Mouse (Mus musculus) embryo, embryonic 9.5 days (tissue): ENCODE measurements around the gene Pold4.

ENCODE experiments used
- DNase-seq: peaks from one replicate; pipeline ENCODE4 v3.0.0-alpha.2; 2017; ENCODE audit errors: extremely low spot score

The Pold4 gene

DNA sequence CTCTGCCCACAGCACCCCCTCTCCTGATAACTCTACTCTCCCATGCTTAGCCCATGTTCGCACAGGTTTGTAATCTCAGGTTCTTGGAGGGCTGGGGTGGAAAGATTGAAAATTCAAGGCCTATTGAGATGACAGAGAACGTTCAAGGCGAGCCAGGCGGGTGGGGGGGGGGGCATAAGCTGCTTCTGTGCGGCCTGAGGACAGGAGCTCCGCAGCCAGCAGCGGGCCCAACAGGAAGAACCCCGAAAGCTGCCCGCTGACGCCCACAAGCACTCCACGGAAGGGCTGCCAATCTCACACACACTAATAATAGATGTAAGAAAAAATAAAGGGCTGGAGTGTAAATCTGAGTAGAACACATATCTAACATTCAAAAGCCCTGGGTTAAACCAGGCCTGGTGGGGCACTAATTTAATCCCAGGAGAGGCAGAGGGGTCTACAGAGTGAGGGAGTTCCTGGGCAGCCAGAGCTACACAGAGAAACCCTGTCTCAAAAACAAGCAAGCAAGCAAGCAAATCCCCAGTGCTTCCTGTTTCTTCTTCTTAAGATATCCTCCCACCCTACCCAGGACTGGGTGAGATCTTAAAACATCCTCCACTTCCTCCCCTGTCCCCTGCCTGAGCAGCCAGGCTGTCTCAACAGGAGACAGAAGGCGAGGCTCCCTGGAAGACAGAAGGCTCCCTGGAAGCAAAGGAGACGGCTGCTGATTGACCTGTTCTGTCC, 27.9 kb upstream of the Pold4 start:
- no peak for DNase-seq

DNA sequence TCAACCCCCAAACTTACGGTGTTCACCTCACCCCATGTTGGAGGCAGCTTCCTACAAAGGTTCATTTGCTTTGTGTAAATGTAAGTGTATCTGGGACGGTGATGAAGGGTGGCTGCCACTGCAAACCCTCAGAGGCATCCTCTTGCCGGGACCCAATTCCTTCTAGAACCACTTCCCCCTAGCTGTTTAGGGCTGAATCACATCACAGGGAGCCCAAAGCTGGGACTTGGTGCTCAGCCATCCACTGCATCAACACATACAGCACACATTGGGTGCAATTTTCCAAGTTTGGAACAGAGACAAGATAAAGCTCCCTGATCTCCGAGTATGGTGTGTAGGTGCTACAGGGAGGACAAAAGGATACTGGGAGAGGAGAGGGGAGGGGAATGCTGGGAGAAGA, 26.8 kb upstream of the Pold4 start:
- no peak for DNase-seq

DNA sequence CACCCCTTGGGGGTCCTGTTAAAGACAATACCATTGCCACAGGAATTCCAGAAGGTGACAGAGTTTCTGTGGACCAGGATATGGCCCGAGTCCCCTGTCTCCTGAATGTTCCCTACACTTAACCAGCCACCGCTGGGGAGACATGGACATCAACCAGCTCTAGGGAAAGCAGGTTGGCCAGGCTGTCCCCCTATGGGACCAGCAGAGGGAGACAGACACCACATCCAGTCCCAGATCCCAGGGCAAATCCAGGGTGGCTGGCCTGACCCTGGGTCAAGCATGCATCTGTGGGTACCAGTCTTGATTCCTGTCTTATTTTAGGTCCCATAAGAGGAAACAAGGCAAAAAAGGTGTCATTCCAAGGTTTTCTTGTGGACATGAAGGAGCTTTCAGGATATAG, 24.7 kb upstream of the Pold4 start:
- DNase-seq = peak; percentile 79

DNA sequence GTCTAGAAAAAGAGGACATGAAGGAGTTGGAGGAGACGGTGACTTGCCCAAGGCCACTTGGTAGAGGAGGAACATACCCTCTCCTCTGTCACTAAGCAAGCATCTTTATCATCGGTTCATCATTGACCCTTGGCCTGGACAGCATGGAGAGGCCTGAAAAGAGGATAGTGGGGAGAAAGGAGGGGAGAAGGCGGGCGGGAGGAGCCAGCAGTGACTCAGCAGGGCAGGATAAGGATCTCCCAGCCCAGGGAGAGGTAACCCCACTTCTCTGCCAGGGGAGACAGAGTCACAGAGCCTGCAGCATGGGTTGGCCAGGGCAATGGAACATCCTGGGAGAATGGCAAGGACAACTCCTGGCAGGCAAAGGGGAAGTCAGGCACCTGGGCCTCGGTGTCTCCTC, 23.1 kb upstream of the Pold4 start:
- DNase-seq = no peak

DNA sequence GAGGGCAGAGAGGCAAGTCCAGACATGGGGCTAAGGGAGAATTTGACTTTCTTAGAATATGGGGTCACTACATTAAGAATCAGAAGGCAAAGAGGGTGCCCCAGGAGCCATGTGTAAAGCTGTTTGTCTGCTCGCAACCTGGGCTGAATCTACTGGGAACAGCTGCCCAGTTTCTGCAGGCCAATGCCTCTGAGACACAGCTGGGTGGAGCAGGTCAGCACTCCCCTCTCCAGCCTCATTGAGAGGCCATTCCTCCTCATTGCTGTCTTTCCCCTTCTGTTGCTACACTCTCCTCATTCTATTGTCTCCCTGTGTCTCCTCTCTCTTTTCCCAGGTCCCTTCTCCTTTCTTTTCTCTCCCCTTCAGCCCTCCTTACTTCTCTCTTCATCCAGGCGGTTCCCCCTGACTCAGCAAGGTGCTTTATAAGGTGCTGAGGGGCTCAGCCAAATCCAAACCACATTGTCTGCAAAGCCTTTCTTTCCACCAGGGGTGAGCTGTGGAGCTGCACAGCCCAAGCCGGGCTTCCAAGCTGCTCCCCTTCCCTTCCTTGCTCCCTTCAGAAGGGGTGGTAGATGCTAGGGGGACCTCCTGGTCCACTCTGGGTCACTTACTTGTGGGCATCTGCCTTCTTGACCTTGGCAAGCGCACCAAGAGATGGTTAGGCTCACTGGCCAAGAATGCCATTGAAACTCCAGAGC, 19.7 kb upstream of the Pold4 start:
- no peak for DNase-seq

DNA sequence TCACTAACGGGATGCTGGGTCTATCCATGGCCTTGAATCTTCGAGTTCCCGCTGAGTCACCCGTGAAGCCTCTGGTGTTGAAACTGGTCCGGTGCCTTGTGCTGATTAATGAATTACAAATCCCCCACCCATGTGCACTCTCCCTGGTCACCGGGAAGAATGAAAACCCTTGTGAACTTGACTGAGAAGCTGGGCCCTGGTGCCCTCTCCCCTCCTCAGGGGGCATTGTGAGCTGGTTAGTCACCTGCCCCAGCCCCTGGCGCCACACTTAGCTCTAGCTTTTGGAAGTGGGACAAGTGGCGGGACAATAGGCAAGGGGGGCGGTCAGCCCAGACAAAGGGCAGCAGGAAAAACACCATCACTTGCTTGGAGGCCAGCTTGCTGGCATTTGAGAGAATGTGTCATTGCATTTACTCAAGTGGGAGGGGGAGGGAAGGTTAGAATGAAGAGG, 18.1 kb upstream of the Pold4 start:
- no peak for DNase-seq

DNA sequence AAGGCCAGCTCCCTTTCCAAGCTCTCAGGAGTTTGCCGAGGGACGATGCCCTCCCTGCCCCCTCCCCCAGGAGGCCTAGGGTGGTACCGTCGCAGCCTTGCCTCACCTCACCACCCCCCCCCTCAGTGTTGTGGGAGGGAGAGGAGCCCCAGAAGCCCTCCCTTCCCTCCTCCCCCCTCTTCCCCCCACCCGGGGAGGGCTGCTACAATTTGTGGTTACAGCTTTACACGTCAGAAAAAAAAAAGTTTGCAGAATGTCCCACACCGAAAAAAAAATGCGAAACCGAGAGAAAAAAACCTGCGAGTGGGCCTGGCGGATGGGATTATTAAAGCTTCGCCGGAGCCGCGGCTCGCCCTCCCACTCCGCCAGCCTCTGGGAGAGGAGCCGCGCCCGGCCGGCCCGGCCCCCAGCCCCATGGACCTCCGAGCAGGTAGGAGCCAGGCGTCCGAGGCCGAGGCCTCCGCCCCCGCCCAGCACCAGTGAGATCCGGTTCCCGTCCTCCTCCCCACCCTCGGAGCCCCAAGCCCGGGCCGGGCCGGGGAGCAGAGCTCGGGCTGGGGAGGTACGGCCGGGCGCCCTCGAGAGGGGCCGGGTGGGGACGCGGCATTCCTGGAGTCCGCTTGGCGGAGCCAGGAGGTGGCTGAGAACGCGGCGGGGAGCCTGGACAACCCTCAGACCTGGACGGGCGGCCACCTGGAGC, 17.5 kb upstream of the Pold4 start, which contains the start of the genes Clcf1 and AC109138.7:
TSS of gene Clcf1 (plus strand) at position 168 of the 700 bp plus-strand sequence.
TSS of gene AC109138.7 (plus strand) at position 287 of the 700 bp plus-strand sequence.
- no peak for DNase-seq

DNA sequence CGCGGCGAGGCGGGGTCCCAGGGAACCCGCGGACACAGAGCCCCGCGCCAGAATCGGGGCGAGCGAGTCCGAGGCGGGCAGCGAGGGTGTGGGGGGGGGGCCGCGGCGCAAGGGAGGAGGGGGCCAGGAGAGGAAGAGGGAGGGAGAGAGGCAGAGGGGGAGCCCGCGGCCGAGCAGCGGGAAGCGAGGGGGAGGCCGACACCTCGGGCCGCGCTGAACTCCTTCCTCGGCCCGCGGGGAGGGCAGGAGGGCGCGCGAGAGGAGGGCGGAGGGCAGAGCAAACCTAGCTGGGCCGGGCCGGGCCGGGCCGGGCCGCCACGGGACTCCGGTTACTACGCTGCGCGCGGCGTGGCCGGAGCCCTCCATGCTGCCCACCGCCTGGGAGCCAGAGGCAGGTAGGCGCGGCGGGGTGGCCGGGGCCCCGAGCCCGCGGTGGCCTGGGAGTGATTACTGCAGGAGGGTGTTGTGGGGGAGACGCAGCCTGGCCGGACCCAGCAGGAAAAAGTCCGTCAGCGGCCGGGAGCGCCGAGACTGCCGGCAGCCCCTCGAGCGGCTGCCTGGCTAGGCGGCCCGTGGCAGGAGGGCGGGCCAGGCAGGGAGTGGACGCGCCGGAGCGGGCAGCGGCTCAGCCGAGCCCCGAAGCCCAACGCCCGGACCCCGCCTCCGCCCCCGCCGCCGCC, 16.8 kb upstream of the Pold4 start:
- DNase-seq = peak; percentile 66

DNA sequence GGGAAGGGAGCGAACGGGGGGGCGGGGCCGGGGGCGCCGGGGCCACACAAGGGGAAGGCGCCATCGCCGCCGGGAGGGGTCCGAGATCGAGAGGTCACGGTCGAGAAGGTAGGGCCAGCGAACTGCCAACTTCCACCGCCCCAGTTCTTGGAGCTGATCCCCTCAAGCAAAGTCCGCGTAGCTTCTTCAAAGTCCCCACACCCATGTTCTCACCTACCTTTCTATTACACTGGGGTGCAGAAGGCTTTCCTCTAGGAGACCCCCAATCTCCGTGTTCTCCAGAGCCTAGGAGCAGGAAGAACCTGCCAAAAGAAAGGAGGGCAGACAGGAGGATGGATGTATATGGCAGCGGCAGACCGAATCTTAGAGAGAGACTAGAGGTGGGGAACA, 16.3 kb upstream of the Pold4 start:
- no peak for DNase-seq

DNA sequence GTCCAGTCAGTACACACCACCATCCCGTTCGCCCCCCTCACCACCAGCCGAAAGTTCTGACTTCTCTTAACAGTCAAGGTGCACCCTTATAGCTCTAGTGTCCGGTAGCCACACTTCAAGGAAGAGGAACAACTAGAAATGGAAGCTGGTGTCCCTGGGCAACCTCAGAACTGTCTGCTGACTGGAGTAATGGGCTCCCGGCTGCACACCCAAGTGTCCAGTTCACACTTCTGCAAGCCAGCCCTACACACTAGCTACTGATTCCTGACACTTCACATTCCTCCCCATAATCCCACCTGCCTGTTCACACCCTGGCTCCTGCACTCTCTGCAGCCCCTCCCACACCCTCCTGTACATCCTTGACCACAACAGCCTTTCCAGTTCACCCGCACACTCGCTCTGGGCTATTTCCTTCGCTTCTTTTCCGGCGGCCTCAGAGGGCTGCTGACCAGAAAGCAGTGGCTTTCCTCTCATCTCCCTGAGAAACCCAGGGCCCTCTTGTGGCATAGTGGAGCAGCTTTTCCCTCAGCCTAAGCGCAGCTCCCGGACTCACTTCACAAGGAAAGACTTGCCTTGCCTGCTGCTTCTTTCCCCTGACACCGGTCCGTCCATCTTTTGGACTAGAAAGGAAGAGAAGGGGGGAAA, 15.5 kb upstream of the Pold4 start:
- DNase-seq = peak; percentile 59

DNA sequence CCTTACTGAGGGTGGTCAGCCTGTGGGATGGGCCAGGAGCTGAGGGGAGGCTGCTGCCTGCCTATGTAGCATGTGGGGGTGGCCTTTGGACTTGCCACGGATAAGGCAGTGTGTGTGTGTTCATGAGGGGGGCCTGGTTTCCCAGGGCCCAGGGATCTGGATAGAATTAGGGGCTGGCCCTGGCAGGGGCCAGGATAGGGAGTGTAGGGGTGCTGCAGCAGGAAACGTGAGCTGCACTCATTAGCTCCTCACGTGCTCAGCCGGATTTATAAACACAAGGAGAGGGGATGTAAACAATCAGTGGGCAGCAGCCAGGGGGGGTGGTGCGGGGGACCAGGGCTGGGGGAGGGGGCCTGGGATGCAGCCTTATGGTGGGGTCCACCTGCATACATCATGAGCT, 14.6 kb upstream of the Pold4 start:
- DNase-seq = no peak

DNA sequence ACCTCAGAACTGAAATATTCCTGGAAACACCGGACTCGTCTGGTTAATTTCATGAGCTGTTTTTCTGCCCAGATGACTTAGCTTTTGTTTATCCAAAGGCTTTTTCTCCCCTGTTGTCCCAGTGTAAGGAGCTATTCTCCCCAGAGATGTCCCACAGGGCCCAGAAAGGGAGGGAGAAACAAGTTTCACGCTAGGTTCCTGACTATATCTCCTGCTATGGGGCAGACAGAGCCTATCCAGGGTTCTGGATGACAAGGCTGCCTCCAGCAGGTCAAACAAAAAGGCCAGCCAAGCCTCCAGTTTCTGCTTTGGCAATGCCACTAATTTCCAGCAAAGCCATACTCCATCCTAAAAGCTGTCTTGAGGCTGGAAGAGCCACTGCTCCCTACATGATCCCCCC, 13.8 kb upstream of the Pold4 start:
- no peak for DNase-seq

DNA sequence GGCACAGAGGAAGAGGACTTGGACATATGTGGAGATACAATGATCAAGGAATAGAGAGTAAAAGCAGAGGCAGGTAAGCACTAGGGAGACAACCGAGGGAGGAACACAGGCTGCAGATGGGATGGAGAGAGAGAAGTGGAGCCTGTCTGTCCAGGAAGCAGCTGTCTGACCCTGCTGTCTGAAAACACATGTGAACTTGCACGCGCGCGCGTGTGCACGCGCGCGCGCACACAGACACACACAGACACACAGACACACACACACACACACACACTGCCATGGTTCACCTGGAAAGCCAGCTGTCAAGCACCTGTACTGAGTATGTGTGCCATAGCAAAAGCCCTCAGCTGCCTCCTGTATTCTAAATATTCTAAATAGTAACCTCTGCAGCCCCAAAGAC, 13.4 kb upstream of the Pold4 start:
- DNase-seq = no peak

DNA sequence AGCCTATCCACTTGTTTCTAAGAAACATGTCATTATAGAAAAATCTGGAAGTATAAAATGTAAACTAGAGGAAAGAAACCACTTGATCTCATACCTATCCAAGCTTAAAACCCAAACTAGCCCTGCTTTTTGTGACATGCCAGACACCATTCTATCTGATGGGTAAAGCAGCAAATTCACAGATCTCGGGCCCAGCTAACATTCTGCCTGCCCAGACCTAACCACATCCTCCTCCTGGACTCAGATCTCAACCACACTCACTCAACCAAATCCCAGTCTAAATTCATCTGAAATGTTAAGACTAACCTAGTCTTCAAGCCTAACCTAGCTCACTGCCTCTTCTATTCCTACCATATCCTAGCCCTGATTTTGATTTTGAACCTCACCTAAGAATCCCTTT, 12.9 kb upstream of the Pold4 start:
- DNase-seq = no peak

DNA sequence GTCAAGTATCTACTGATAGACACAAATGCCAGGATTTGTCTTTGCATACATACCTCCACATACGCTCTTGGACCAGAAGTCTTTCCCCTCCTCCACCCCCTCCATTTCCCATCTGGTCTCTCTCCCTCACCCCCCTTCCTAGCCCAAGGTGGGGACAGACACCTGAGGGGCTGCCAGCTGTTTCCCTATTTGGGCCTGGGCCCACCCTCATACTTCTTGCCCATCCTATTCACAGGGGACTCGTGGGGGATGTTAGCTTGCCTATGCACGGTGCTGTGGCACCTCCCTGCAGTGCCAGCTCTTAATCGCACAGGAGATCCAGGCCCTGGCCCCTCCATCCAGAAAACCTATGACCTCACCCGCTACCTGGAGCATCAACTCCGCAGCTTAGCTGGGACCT, 11.8 kb upstream of the Pold4 start:
- no peak for DNase-seq

DNA sequence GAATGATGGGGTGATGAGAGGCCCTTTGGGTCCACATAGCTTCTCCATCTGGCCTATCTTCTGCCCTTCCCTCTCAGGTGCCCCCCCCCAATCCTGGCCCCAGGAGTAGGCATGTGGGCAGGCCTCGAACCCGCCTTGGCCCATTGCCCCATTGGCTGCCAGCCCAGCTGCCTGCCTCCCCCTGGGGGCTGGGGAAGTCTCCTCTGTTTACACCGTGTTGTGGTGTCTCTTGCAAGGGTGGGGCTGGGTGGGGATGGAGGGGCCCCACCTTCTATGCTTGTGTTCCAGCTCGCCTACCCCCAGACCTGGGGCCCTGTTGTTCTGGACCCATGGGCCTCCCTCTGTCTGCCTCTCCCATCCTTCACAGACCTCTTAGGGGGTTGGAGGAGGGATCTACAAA, 11.3 kb upstream of the Pold4 start:
- no peak for DNase-seq

DNA sequence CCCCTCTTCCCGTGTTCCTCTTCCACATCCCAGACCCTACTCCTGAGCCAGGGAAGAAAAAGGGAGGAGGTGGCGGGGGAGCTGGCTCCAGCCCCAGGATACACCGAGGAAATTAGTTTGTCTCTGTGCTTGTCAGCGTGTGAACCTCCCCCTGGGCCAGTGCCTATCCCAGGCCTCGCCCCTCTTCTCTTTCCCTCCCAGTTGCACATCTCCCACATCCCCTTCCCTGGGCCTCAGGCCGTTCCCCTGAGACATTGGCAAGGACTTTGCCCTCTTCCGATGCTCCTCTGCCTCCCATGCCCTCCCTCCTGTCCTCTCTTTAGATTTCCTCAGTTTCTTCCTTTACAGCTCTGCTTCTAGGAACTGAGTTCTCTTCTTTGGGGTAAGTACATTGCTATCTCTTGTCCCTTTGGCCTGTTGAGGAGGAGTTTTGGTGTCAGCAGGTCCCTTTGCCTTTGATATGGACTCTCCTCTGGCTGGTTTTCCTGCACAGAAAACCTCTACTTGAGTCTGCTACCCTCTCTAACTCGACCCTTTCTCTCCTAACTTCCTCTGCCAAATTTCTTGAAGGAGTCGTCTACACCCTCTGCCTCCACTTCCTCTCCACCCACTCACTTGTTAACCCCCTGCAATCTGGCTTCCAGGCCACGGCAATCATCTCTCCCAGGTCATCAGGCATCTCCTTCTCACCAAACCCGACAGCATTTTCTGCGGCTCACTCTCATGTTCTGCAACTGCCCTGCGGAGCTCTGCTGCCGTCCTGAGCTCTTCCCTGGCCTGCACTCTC, 10.5 kb upstream of the Pold4 start:
- no peak for DNase-seq

DNA sequence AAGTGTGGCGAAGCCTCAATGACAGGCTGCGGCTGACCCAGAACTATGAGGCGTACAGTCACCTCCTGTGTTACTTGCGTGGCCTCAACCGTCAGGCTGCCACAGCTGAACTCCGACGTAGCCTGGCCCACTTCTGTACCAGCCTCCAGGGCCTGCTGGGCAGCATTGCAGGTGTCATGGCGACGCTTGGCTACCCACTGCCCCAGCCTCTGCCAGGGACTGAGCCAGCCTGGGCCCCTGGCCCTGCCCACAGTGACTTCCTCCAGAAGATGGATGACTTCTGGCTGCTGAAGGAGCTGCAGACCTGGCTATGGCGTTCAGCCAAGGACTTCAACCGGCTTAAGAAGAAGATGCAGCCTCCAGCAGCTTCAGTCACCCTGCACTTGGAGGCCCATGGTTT, 9.5 kb upstream of the Pold4 start:
- DNase-seq = no peak

DNA sequence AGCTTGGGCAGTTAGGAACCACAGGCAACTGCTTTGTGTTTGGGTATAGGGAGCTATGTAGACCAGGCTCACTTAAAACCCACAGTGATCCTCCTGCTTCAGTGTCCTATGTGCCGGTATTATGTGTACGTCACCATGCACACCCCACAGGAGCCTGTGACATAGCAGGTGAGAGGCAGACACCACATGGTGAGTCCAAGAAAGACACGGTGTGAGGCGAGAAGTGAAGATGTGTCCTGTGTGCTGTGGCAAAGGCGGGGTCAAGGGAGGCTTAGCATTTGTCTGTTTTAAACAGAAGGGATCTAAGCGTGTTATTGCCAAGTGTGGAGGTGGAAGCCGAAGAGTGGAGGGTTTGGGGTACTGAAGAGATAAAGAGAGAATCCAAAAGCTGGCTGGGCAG, 4.9 kb upstream of the Pold4 start:
- DNase-seq = no peak

DNA sequence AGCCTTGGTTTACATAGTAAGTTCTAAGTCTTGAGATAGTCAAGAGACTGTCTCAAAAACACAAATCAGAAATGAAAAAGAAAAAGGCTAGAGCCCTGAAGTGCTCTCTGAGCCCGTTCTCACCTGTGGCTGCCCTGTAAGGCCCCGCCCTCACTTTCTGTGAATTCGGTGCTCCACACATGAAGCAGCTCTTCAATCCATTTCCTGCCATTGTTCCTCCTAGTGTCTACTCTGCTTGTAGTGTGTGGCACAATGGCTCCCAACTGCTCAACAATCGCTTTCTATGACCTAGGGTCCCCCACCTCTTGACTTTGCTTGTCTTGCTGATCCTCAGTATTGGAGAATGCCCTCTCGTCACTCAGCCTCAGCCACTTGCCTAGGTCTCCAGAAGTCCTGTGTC, 4.3 kb upstream of the Pold4 start:
- no peak for DNase-seq
